Mouse (Mus musculus) cerebellum, adult 9-10 months (tissue): Measurements from ENCODE around the gene Rbm15b.

Experiments used
- DNase-seq: peaks from one replicate; pipeline ENCODE4 v3.0.0; 2022

The Rbm15b gene

DNA sequence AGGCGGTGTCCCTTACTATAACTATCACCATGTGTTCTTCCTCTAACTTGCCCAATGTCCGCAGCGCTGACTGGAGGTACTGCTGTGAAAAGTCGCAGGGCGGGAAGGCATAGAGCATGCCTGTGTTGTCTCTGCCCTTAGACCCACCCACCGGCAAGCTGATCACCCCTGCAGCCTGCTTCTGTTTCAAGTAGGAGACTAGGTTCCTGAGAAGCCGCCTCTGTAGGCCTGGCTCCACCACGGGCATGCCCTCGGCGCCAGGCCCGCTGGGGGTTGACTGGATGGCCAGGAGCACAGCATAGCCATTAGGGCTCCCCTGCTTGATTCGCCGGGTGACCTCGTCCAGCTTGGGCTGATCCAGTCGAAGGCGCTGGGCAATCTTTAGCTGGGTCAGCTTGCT is 2.9 kb downstream of the Rbm15b start:
- no peak for DNase-seq

DNA sequence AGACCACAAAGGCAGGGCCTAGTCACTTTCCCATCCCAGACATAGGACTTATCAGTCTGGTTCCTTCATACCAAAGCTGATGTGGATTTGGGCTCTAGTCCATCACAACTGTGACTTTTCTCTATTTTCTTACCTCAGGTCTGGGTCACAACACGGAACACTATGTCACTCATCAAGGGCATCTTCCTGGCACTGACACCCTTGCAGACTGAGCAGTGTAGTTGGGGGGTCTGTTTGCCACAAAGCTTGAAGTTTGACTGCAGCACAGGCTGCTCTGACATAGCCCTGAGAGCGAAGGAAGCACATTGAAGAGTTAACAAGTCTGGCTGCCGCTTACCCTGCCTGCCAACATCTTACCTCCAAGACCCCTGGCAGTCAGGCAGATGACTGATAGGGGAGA is 4.1 kb downstream of the Rbm15b start:
- DNase-seq = no peak

DNA sequence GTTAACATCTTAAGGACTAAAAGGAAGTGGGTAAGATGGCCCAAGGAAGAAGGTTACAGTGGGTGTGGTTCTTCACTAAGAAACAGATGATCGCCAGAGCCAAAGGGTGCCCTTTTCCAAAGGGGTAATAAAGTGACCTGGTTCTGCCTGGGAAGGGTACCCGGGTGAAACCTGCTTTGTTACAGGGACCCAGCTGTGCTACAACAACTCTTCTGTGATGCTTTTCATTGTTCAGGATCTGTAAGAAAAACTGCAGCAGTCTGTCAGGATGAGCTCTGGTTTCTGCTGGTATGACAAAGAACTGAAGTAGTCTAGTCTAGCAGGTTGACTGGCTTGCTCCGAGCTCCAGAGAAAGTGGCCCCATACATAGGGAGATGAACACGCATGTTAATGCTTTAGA is 5.1 kb downstream of the Rbm15b start:
- no peak for DNase-seq

DNA sequence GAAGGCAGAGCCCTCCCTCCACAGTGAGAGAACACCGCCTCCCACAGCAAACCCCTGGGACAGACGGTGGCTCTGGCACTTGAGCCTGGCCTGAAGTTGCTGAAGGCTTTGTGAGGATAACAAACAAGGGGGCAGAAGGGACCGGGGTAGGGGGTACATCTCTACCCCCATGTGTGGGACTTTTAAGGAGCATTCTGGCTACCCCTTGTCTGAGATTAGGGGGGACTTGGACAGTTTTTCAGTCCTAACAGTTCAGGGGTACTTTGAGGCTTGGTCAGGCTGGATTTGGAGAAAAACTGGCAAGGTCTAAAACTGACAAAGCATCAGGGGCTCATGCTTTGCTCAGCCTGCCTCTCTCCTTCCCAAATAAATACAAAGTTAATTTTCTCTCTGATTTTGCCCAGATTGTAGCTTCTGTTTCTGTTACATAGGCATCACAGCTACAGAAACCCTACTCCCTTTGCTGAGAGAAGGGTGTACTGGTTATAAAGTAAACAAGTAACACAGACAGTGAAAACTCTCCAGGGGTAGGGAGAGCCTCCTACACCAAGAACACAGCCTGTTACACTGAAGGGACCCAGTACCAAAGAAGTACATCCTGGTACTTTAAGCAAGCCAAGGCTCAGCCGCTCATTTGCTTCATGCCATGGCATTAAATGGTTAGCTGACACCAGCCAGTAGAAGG is 6.0 kb downstream of the Rbm15b start:
- DNase-seq = no peak

DNA sequence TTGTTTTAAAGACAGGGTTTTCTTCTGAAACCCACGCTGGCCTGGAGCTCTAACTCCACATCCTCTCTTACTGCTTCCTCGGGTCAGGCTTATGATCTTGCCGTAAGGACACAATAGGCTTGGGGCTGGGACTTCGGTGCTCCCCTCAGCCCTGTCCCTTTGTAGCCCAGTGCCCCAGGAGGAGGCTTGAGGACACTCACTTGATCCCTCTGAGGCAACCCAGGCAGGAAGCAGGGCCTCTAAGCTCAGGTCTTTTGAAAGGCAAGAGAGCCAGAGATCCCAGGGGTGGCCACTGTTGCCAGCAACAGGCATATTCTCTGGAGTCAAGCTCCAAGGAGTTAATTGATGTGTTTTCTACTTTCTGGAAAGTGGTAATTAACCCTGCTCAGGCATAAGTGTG is 7.8 kb downstream of the Rbm15b start:
- no peak for DNase-seq

DNA sequence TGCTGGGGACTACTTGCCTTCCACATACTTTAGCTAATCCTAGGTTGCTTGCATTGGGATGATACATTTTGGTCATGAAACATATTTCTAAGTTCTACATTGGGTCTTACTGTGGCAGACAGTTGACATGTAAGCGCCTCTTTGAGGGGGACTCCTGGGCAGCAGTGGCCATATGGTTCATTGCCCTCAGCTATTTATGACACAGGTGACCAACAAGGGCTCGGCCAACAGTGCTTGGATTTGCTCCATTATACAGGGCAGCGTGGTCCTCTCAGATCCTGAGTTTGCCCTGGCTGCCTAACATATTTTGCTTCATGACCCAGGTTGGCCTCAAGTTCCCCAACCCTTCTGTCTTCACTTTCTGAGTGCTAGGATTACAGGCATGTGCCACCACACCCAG is 10.6 kb downstream of the Rbm15b start:
- DNase-seq = no peak

DNA sequence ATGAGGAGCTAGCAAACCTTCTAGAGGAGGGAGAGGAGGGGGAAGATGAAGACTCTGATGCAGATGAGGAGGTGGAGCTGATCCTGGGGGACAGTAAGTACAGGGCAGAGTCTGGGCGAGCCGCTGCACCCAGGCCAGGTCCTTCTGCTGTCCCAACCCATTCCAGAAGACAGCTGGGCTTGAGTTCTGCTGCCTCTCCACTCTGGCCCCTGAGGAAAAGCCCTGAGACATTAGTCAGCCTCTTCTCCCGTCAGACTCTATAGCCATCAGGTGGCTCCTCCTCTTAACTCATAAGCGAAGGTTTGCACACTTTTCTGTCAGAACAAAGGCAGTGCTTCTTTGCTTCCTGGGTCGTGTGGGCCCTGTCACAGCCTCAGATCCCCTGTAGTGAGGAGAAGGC is 13.0 kb downstream of the Rbm15b start:
- no peak for DNase-seq

DNA sequence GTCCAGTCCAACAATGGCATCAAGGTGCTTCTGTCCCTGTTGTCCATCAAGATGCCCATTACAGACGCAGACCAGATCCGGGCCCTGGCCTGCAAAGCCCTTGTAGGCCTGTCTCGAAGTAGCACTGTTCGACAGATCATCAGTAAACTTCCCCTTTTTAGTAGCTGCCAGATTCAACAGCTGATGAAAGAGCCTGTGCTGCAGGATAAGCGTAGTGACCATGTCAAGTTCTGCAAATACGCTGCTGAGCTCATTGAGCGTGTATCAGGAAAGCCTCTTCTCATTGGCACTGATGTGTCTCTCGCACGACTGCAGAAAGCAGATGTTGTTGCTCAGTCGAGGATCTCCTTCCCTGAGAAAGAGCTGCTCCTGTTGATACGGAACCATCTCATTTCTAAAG is 29.2 kb downstream of the Rbm15b start:
- no peak for DNase-seq

DNA sequence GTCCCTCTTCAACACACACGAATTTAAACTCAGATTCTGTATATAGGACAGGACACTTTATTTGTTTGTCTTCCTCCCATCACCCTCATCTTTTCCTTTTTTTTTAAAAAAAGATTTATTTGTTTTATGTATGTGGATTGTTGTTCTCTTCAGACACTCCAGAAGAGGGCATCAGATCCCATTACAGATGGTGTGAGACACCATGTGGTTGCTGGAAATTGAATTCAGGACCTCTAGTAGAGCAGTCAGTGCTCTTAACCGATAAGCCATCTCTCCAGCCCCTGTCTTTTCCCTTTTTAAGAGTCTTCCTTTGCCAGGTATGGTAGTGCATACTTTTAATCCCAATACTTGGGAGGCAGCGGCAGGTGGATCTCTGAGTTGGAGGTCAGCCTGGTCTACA is 30.6 kb downstream of the Rbm15b start:
- DNase-seq = no peak

DNA sequence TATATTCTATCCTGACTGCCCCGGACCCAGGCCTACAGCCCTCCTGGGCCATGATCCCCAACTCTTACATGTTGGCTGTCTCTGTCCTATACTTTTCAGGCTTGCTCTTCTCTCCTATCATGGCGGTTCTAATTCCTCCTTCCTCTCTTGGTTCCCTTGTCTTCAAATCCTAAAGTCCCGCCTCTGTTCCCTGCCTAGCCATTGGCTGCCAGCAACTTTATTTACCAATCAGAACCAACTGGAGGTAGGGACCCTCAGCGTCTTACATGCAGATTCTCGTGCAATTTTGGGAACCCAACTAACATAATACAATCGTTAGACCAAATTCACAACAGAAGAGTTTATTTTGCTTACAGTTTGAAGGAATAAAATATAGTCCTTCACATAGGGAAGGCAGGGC is 44.4 kb downstream of the Rbm15b start:
- DNase-seq = no peak

DNA sequence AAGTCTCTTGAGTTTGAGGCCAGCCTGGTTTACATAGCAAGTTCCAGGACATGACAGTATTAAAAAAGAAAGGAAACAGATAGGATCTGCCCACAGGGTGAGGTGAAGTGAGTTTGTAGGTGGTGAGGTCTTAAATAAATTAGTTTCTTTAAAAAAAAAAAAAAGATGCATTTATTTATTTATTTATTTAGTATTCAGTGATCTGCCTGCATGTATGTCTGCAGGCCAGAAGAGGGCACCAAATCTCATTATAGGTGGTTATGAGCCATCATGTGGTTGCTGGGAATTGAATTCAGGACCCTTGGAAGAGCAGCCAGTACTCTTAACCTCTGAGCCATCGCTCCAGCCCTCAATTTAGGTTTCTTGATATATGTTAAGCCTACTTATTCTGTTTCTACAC is 46.7 kb downstream of the Rbm15b start:
- no peak for DNase-seq
